Mouse (Mus musculus) heart, postnatal 4 days (tissue): ENCODE measurements at regions not wholly inside any gene's neighbourhood (a gene's known extent, or its start where the extent isn't known, plus 50 kb on each side); places are given as distances from the start of the nearest gene placed in this dataset.
A peak's percentile ranks its signal among the peaks of the same experiment; 100 is the strongest.
"Not testable (repeated sequence)": the region's sequence is repeated elsewhere in the genome, so short reads cannot be mapped to it uniquely, and the experiment has no call there.

Source experiments
- DNase-seq: peaks from one replicate; pipeline ENCODE4 v3.0.0; 2021

DNA sequence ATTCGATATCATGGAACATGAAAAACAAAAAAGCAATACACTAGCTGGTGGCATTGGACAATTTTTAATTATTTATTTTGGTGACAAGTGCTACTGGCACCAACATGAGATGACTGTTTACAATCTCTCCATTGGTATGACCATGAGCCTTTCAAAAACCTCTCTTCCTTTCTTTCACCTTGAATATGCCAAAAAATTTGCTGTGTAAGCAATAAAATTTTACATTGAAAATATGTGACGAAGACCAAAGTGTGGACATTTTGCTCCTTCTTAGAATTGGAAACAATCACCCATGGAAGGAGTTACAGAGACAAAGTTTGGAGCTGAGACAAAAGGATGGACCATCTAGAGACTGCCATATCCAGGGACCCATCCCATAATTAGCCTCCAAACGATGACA is 83.4 kb upstream of the Gm49339 start:
- DNase-seq, result not testable (repeated sequence)

DNA sequence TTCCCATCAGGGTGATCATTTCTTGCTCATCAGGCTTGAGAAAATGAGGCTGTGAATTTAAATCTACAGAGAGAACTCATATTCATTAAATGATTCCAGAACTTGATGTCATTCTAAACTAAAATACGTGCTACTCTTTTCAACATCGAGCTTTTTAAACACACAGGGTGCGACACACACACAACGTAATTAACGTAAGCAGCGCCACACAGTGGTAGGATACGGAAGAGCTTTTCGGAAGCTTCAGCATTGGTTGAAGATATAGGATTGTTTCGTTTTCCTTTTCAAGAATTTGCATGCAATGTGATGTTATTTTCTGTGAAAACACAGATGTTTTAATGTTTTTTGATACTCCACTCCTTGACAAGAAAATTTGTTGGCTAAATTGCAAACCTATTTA is 75.3 kb upstream of the Gm49339 start:
- DNase-seq, result peak; percentile 54

DNA sequence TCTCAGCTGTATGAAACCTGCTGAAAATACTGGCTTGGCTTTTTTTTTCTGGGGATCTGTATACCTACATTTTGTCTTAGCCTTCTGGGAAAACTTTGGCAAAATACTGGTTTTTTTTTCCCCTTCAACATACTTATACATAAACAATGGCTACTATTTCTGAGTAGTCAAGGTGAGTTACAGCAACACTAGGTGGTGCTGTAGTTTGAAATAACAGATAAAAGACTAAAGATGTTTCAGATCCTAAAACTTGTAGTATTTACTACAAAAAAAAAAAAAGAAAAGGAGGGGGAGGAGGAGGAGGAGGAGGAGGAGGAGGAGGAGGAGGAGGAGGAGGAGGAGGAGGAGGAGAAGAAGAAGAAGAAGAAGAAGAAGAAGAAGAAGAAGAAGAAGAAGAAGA is 67.6 kb upstream of the Gm49339 start:
- no peak for DNase-seq

DNA sequence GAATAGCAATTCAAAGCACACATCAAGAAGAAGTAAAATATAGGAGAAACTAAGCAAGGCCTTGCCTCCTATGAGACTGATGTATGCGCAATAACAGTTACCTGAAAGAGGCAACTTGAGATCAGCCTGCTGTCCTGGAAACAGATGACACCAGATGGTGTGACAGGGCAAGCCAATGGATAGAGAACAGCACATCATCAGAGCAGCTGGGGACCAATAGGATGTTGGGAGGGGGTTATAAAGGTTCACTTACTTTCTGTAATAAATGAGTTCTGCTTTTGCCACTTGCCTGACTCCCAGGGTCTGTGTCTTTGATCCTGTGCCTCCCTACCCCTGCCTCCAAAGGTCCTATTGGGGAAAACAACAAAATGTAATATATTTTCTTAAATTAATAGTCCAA is 65.9 kb upstream of the Gm49339 start:
- DNase-seq, result no peak

DNA sequence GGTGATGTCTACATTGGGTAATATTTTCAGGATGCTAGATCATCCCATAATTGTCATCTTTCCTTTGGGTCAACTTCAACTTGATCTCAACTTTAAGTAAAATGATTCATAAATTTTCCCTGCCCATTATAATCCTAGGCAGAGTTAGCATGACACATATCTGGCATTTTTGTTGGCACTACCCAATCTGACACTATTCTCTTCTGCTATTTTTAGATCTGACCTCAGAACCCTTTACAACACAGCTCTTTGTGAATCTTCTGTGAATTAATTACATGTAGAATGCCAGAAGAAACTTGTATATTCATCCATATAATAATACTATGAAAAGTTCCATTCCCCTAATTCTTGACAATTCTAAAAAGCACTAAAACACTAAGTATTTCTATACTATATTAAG is 63.7 kb upstream of the Gm49339 start:
- DNase-seq, result no peak

DNA sequence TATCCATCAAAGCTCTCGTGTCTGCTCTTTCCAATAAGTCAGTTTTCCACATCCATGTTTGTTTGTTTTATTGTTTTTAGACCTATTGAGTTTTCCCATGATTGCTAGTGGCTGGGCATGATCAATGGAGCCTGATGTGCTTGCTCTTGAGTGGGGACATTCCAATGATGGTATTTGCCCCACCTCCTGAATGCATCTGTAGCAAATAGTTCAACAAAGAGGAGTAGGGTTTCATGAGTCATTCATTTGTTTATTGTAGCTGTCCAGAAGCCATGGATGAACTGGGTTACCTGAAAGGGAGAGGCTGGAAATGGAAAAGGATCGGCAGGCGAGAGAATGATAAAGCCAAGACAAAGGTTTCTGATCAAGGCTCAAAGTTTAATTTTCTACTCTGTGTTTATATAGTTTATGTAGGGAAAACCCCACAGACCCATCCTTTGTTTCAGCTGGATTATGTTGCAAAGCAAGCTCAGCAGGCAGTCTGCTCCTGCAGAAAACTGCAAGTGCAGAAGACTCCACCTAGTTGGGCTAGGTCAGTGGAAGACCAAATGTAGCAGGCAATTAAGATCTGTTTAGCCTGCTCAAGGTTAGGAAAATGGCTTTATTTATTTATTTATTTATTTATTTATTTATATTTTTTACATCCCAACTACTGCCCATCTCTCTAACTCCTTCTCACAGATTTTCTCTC is 63.0 kb upstream of the Gm49339 start:
- no peak for DNase-seq

DNA sequence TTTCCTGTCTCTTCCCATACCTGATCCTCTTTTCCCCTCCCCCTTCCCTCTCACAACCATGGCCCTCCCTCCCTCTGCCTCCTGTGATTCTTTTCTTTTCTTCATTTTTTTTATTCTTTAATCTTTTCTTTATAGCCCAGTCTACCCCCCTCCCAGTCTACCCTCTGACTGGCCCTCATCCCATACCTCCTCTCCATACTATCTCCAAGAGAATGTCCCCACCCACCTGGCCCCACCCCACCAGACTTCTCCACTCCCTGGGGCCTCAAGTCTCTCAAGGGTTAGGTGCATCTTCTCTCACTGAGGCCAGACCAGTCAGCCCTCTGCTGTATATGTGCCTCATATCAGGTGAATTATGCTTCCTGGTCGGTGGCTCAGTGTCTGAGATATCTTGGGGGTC is 61.9 kb upstream of the Gm49339 start:
- DNase-seq, result no peak

DNA sequence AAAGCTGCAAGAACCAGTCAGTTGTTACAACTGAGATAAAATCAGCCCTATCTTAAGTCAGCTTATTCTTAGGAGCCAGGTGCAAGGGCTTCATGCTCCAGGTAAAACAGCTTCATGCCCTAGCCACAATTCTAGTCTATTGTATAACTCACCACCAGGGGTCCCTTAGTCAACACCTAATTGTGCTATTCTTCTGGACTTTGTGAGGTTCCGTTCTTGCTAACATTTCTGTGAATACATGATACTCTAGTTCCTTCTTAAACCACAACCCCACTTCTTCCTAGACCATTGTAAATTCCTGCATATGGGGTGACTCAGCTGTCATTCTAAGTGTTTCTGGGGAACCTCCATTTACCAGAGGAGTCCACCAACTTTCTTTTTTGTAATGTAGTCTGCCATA is 57.9 kb upstream of the Gm49339 start:
- no peak for DNase-seq
